Mouse (Mus musculus) midbrain, embryonic 12.5 days (tissue): Measurements from ENCODE around the gene Xiap. TPM values are rescaled to one million over a fixed set of nuclear protein-coding genes. Genes with fewer than 3 reads are reported as not detected.

Experiments used
- ATAC-seq: fragments of 200-750 bp; cut with Nextera tagmentation; 2 replicates; pipeline ENCODE4 v1.8.0; 2017; ENCODE audit warnings: low read depth, moderate TSS enrichment, moderate library complexity; ENCODE audit not compliant: low FRiP score
- H3K27ac ChIP-seq: fragments of 300-500 bp; sonication (generic); replicated peaks from 2 replicates; pipeline ENCODE4 v1.5.1; 2016; ENCODE audit warnings: mild to moderate bottlenecking
- H3K27me3 ChIP-seq: fragments of 300-500 bp; sonication (generic); 2 replicates; pipeline ENCODE4 v1.6.1; 2016; ENCODE audit warnings: mild to moderate bottlenecking
- H3K36me3 ChIP-seq: fragments of 300-500 bp; sonication (generic); 2 replicates; pipeline ENCODE4 v1.6.1; 2016
- H3K4me1 ChIP-seq: fragments of 300-500 bp; sonication (generic); 2 replicates; pipeline ENCODE4 v1.6.1; 2016
- H3K4me2 ChIP-seq: fragments of 300-500 bp; sonication (generic); replicated peaks from 2 replicates; pipeline ENCODE4 v1.6.1; 2016; ENCODE audit warnings: mild to moderate bottlenecking, moderate library complexity
- H3K4me3 ChIP-seq: fragments of 300-500 bp; sonication (generic); 2 replicates; pipeline ENCODE4 v1.5.1; 2016; ENCODE audit warnings: mild to moderate bottlenecking
- H3K9ac ChIP-seq: fragments of 300-500 bp; sonication (generic); replicated peaks from 2 replicates; pipeline ENCODE4 v1.6.1; 2016; ENCODE audit warnings: mild to moderate bottlenecking, moderate library complexity
- H3K9me3 ChIP-seq: fragments of 300-500 bp; sonication (generic); 2 replicates; pipeline ENCODE4 v1.6.1; 2016; ENCODE audit warnings: mild to moderate bottlenecking
- whole genome bisulfite sequencing: fragments of 180-500 bp; shearing (Covaris S2); methylation state at CpG from one replicate; pipeline ENCODE4 v1.1.7; 2016; 5-methylcytosine and 5-hydroxymethylcytosine counted together
- polyA plus RNA-seq: library from polyadenylated mRNA; unstranded; fragments of >200 nt; fragmentation: Nextera tagmentation; extraction: Ambion mirVana; gene quantifications from 2 replicates; pipeline ENCODE4 v1.2.1, GENCODE M21; 2016

Gene Xiap
- polyA plus RNA-seq, 1 experiment from 2014 or later = 11.1 TPM

DNA sequence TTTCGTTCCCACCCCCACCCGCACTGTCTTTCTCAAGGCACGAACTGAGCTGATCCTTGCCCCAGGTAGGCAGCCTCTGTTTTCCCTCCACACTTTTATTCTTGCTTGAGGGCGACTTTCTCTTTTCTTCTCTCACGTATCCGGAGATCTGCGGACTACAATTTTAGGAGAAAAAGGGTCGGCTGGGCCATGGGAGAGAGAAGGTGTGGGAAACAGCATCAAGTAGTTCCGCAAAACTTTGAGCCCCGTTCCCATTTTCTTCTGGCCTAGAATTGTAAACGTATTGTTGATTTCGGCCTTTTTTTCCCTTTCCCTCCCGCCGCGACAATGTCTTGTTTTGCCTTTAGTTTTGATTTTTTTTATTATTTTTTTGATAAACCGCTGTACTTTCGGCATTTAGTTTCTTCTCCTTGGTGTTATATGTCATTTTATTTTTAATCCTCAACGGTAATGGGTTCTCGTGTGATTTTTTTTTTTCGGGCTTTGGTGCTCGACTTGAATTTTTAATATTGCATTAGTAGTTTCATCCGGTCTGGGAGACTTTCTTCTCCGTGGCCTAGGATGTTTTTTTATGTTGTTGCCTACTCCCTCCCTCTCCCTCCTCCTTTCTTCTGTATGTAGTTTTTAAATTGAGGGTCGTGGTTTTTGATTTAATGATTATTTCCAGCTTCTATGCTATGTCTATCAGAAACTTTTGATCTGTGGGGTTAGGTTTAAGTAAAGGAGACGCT lies 91.7 kb downstream of the Xiap start:
- Histone ChIP-seq H3K9ac (peak overlapping the region; percentile 59), H3K27me3 (no peaks in the 10 kb centered on the region), H3K4me1 (no peaks in the 10 kb centered on the region), H3K36me3 (no peaks in the 10 kb centered on the region), H3K27ac (peak overlapping the region; percentile 99), H3K4me3 (peak overlapping the region; percentile 58), H3K4me2 (peak overlapping the region; percentile 54), H3K9me3 (no peaks in the 10 kb centered on the region)
- 19% methylated on average over 25 of the region's 25 CpGs for WGBS
- no peak for ATAC-seq

DNA sequence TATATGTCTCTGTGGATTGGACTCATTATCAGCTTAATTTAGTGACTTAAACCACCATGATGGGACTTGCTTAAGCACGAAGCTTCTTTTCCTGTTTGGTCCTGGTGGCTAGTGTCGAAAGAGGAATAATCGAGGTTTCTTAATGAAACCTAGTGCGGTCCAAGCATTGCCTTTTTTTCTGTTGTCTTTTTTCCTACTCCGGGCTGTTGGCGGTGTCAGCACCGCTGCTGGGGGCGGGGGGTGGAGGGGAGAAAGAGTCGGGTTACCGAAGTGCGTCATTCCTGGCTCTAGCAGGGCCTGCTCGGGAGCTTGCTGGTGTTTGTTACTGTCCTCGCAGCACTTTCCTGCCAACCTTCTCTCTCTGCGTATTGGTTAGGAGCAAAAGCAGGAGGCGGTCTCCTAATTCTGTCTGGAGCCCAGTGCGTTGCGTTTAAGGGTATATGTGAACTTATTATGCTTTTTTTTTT lies 92.5 kb downstream of the Xiap start:
- Histone ChIP-seq H3K27me3 (no peaks in the 10 kb centered on the region), H3K36me3 (no peaks in the 10 kb centered on the region), H3K4me3 (peak overlapping the region; percentile 58), H3K4me2 (peak overlapping the region; percentile 54), H3K4me1 (no peaks in the 10 kb centered on the region), H3K9ac (peak overlapping the region; percentile 59), H3K9me3 (no peaks in the 10 kb centered on the region), H3K27ac (peak overlapping the region; percentile 99)
- 21% methylated on average over 17 of the region's 17 CpGs for WGBS
- peak; percentile 47 for ATAC-seq

DNA sequence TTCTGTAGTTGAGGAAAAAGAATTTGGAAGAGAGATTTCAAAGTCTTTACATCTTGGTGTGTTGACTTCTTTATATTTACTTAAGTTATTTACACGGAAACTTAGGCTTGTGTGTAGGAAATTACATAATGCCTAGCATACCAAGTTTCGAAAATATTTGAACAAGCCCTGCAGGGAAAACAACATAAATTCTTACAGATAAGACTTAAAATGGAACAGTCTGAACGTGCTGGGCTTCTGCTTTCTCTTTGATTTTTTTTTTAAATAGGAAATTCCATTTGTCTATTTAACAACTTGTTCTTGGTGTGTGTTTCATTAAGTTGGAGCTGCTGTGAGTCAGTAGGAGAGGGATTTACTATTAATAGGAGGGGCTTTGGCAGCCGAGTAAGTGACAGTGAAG lies 93.6 kb downstream of the Xiap start:
- WGBS = 34% methylated on average over 4 of the region's 4 CpGs
- Histone ChIP-seq H3K36me3 (no peaks in the 10 kb centered on the region), H3K27ac (no peak overlapping the region), H3K4me2 (peak overlapping the region; percentile 54), H3K9ac (no peak overlapping the region; the same call in 1 of the 2 replicates), H3K4me3 (peak overlapping the region; percentile 58), H3K9me3 (no peaks in the 10 kb centered on the region), H3K4me1 (no peaks in the 10 kb centered on the region), H3K27me3 (no peaks in the 10 kb centered on the region)
- ATAC-seq = no peak

Other genes starting within 250 kb of the Xiap start
- 109 and 115 TPM in 2 replicates for gene Thoc2, start 139.0 kb upstream of the Xiap start, polyA plus RNA-seq
- gene Stag2, start 89.6 kb downstream of the Xiap start, polyA plus RNA-seq = 48.7 and 53.2 TPM in 2 replicates